Mouse (Mus musculus): ENCODE data around the gene Cdk5. TPM values are rescaled to one million over a fixed set of nuclear protein-coding genes. Genes with fewer than 3 reads are reported as not detected.

The Cdk5 gene
- total RNA-seq (2021), result 10 to 100 TPM; 42.6 to 43.9 TPM
- long read RNA-seq, experiment 1, transcript Cdk5-201 (12 exons, 2,059 nt), result major isoform, 21 of 34 reads
- long read RNA-seq, experiment 1, partial matches to known transcripts, result 2 of 34 reads
- long read RNA-seq, experiment 1, other reads (novel, unspliced or antisense), result 11 of 34 reads
- long read RNA-seq, experiment 2, transcript Cdk5-201 (12 exons, 2,059 nt), result major isoform, 22 of 38 reads
- long read RNA-seq, experiment 2, partial matches to known transcripts, result 6 of 38 reads
- long read RNA-seq, experiment 2, other reads (novel, unspliced or antisense), result 10 of 38 reads

- peak; percentile 81 to 93 for DNase-seq (ENCODE audit: low spot score in 2 of 2)
These were observed at the start of gene Cdk5, which contains the start of gene Slc4a2 for GRCm38 (mm10) chr5:24423129-24424003. Gene Cdk5 (minus strand): TSS chr5:24423530. Gene Slc4a2 (plus strand): TSS chr5:24423837.

GRCm38 (mm10) chr5:24470600-24470999 is 47.3 kb upstream of the Cdk5 start:
- no peak for DNase-seq (ENCODE audit: low spot score in 2 of 2)

- DNase-seq (ENCODE audit: low spot score in 2 of 2), result no peak
These were observed 43.4 kb upstream of the Cdk5 start for GRCm38 (mm10) chr5:24466762-24467161.

- no peak for DNase-seq (ENCODE audit: low spot score in 2 of 2)
These were observed 32.3 kb upstream of the Cdk5 start for GRCm38 (mm10) chr5:24455613-24456012.

- DNase-seq (ENCODE audit: low spot score in 2 of 2), result no peak
These were observed 31.7 kb upstream of the Cdk5 start for GRCm38 (mm10) chr5:24455076-24455475.

- no peak for DNase-seq (ENCODE audit: low spot score in 2 of 2)
These were observed 30.6 kb upstream of the Cdk5 start for GRCm38 (mm10) chr5:24453985-24454303.

- no peak for DNase-seq (ENCODE audit: low spot score in 2 of 2)
These were observed 30.1 kb upstream of the Cdk5 start for GRCm38 (mm10) chr5:24453283-24453984.

- no peak for DNase-seq (ENCODE audit: low spot score in 2 of 2)
These were observed 29.4 kb upstream of the Cdk5 start for GRCm38 (mm10) chr5:24452691-24453233.

GRCm38 (mm10) chr5:24452030-24452690 is 28.8 kb upstream of the Cdk5 start, which contains the start of gene Agap3:
Gene Agap3 (plus strand): TSS chr5:24452177.
- peak in 1 of 2 experiments; percentile 25 for DNase-seq (ENCODE audit: low spot score in 2 of 2)

GRCm38 (mm10) chr5:24451264-24452029 is 28.1 kb upstream of the Cdk5 start:
- peak; percentile 59 to 73 for DNase-seq (ENCODE audit: low spot score in 2 of 2)

GRCm38 (mm10) chr5:24447624-24448298 is 24.4 kb upstream of the Cdk5 start, which contains the start of gene Tmub1:
Gene Tmub1 (minus strand): TSS chr5:24447854.
- peak; percentile 62 to 75 for DNase-seq (ENCODE audit: low spot score in 2 of 2)

- no peak for DNase-seq (ENCODE audit: low spot score in 2 of 2)
These were observed 23.3 kb upstream of the Cdk5 start for GRCm38 (mm10) chr5:24446630-24447029.

GRCm38 (mm10) chr5:24445428-24446080 is 22.2 kb upstream of the Cdk5 start:
- DNase-seq (ENCODE audit: low spot score in 2 of 2), result no peak

GRCm38 (mm10) chr5:24444746-24445427 is 21.6 kb upstream of the Cdk5 start, which contains the start of gene Fastk:
Gene Fastk (minus strand): TSS chr5:24445287.
- peak; percentile 85 to 86 for DNase-seq (ENCODE audit: low spot score in 2 of 2)

- no peak for DNase-seq (ENCODE audit: low spot score in 2 of 2)
These were observed 20.6 kb upstream of the Cdk5 start for GRCm38 (mm10) chr5:24443927-24444326.

- DNase-seq (ENCODE audit: low spot score in 2 of 2), result no peak
These were observed 19.9 kb upstream of the Cdk5 start for GRCm38 (mm10) chr5:24443204-24443603.

- no peak for DNase-seq (ENCODE audit: low spot score in 2 of 2)
These were observed 18.7 kb upstream of the Cdk5 start for GRCm38 (mm10) chr5:24442029-24442428.

GRCm38 (mm10) chr5:24441187-24441586 is 17.9 kb upstream of the Cdk5 start:
- DNase-seq (ENCODE audit: low spot score in 2 of 2), result no peak

Data from adrenal gland, postnatal 4 days (tissue).